Mouse (Mus musculus) megakaryocyte, embryonic 14.5 days (primary cell): ENCODE measurements at regions not wholly inside any gene's neighbourhood (a gene's known extent, or its start where the extent isn't known, plus 50 kb on each side); places are given as distances from the start of the nearest gene placed in this dataset.

Experiments used
- H3K27me3 ChIP-seq: replicated peaks from 2 replicates; pipeline ENCODE3; 2012; ENCODE audit warnings: inconsistent platforms
- H3K36me3 ChIP-seq: replicated peaks from 2 replicates; pipeline ENCODE3; 2012; ENCODE audit warnings: low read length, inconsistent platforms, mixed read lengths
- H3K4me1 ChIP-seq: 2 replicates; pipeline ENCODE4 v1.6.1; 2012; ENCODE audit warnings: inconsistent platforms
- H3K4me3 ChIP-seq: replicated peaks from 2 replicates; pipeline ENCODE3; 2012; ENCODE audit warnings: moderate library complexity, mild to moderate bottlenecking, inconsistent platforms
- H3K9me3 ChIP-seq: 2 replicates; pipeline ENCODE4 v1.6.1; 2012; ENCODE audit warnings: inconsistent platforms
- FLI1 ChIP-seq: IDR thresholded peaks from 2 replicates; pipeline ENCODE4 v1.6.1; 2012; ENCODE audit warnings: low read length, inconsistent platforms, mixed read lengths
- GATA1 ChIP-seq: IDR thresholded peaks from 3 replicates; pipeline ENCODE4 v1.6.1; 2012; ENCODE audit warnings: mixed read lengths, low read length, inconsistent platforms, borderline replicate concordance

DNA sequence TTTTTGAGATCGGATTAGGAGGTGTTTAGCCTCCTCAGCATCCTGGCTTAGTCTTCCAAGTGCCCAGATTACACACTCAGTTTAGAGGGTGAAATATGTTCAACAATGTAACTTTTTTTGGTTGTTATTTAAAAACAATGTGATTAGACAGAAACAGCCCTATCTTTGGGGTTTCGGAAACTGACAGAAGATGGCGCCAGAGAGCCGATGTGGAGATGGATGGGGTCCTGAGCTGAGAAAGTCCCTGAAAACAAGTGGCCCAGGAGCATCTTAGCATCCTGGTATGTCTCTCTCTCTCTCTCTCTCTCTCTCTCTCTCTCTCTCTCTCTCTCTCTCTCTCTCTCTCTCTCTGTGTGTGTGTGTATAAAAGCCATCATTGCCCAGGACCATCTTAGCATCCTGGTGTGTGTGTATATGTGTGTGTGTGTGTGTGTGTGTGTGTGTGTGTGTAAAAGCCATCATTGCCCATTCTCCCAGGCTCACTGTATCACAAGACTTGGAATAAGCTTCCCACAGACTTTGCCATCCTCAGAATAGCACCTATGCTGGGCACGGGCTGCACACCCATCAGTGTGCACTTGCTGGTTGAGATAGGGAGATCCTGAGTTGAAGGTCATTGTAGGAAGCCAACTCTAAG lies 84.2 kb upstream of the Fam174b start:
- H3K4me3 ChIP-seq: no peak overlapping the region
- H3K27me3 ChIP-seq: peaks cover 13% of the 10 kb centered on the region
- peaks cover 5% of the 10 kb centered on the region for H3K9me3 ChIP-seq
- peaks cover 6% of the 10 kb centered on the region for H3K4me1 ChIP-seq
- no peaks in the 10 kb centered on the region for H3K36me3 ChIP-seq
- no peak for TF ChIP-seq FLI1
- TF ChIP-seq GATA1: no peak

GRCm38 (mm10) chr7:73654193-73654871 lies 85.8 kb upstream of the Fam174b start:
- H3K9me3 ChIP-seq: peaks cover 12% of the 10 kb centered on the region
- TF ChIP-seq FLI1 (no peak), GATA1 (no peak)
- H3K36me3 ChIP-seq: no peaks in the 10 kb centered on the region
- peak overlapping the region; percentile 2 for H3K4me3 ChIP-seq
- peaks cover 14% of the 10 kb centered on the region for H3K27me3 ChIP-seq
- peaks cover 6% of the 10 kb centered on the region for H3K4me1 ChIP-seq

GRCm38 (mm10) chr7:73650909-73651308 lies 89.2 kb upstream of the Fam174b start:
- Histone ChIP-seq H3K4me1 (peaks cover 6% of the 10 kb centered on the region), H3K4me3 (no peak overlapping the region), H3K36me3 (no peaks in the 10 kb centered on the region), H3K27me3 (peaks cover 7% of the 10 kb centered on the region), H3K9me3 (peaks cover 12% of the 10 kb centered on the region)
- TF ChIP-seq GATA1: no peak
- TF ChIP-seq FLI1: no peak

DNA sequence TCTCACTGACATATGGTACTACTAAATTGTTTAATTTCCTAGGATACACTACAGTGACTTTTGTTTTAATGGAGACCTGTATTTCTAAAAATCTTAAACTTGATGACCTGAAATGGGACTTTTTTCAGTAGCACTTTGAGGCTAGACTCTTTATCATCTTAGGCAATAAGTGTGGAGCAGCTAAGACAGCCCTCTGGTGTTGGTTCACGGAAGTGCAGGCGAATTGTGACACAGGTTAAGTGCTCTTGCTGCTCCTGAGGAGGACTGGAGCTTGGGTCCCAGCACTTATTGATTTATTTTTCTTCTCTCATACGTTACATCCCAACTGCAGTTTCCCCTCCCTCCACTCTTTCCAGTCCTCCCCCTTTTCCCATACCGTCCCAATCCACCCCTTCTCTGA lies 92.1 kb upstream of the Fam174b start:
- TF ChIP-seq GATA1 (no peak), FLI1 (no peak)
- Histone ChIP-seq H3K9me3 (peaks cover 12% of the 10 kb centered on the region), H3K4me1 (peaks cover 10% of the 10 kb centered on the region), H3K27me3 (peaks cover 3% of the 10 kb centered on the region), H3K36me3 (no peaks in the 10 kb centered on the region), H3K4me3 (no peak overlapping the region)

DNA sequence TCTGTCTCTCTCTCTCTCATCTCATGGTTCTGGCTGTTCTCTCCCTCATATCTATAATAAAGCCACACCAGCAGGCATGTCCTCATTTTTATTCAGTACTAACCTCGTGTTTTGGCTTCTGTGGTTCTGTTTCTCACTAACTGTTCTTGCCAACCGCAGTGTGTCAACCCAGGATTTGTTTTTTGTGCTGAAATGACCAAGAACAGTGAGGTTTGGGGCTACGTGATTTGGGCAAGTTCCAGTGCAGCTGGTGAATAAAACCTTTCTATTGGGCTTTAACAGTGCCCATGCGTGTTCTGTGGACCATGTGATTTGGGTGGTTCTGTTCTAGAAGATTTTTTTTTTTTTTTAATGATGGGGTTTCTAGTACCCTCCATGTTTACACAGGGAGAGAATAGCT lies 93.0 kb upstream of the Fam174b start:
- H3K4me1 ChIP-seq: peaks cover 10% of the 10 kb centered on the region
- H3K27me3 ChIP-seq: peaks cover 3% of the 10 kb centered on the region
- H3K4me3 ChIP-seq: no peak overlapping the region
- no peaks in the 10 kb centered on the region for H3K36me3 ChIP-seq
- peaks cover 12% of the 10 kb centered on the region for H3K9me3 ChIP-seq
- no peak for TF ChIP-seq GATA1
- no peak for TF ChIP-seq FLI1

- peaks cover 12% of the 10 kb centered on the region for H3K9me3 ChIP-seq
- peaks cover 10% of the 10 kb centered on the region for H3K4me1 ChIP-seq
- H3K4me3 ChIP-seq: no peak overlapping the region
- no peaks in the 10 kb centered on the region for H3K36me3 ChIP-seq
- TF ChIP-seq FLI1: no peak
- no peak for TF ChIP-seq GATA1
- peaks cover 3% of the 10 kb centered on the region for H3K27me3 ChIP-seq
These were observed 93.4 kb upstream of the Fam174b start for GRCm38 (mm10) chr7:73646711-73647110.

- Histone ChIP-seq H3K27me3 (no peaks in the 10 kb centered on the region), H3K4me3 (no peak overlapping the region), H3K4me1 (peaks cover 10% of the 10 kb centered on the region), H3K36me3 (no peaks in the 10 kb centered on the region), H3K9me3 (no peaks in the 10 kb centered on the region)
- TF ChIP-seq GATA1: no peak
- TF ChIP-seq FLI1: no peak
These were observed 95.7 kb upstream of the Fam174b start for GRCm38 (mm10) chr7:73644362-73644904.

GRCm38 (mm10) chr7:73643993-73644335 lies 96.1 kb upstream of the Fam174b start:
- no peaks in the 10 kb centered on the region for H3K27me3 ChIP-seq
- peaks cover 10% of the 10 kb centered on the region for H3K4me1 ChIP-seq
- H3K36me3 ChIP-seq: no peaks in the 10 kb centered on the region
- no peak for TF ChIP-seq GATA1
- TF ChIP-seq FLI1: no peak
- H3K4me3 ChIP-seq: no peak overlapping the region
- no peaks in the 10 kb centered on the region for H3K9me3 ChIP-seq

- H3K27me3 ChIP-seq: no peaks in the 10 kb centered on the region
- TF ChIP-seq GATA1: no peak
- no peak for TF ChIP-seq FLI1
- no peaks in the 10 kb centered on the region for H3K36me3 ChIP-seq
- peaks cover 10% of the 10 kb centered on the region for H3K4me1 ChIP-seq
- H3K4me3 ChIP-seq: no peak overlapping the region
- no peaks in the 10 kb centered on the region for H3K9me3 ChIP-seq
These were observed 96.7 kb upstream of the Fam174b start for GRCm38 (mm10) chr7:73643306-73643992.

GRCm38 (mm10) chr7:73640194-73640593 lies 98.6 kb upstream of the Chd2 start:
- peaks cover 23% of the 10 kb centered on the region for H3K4me1 ChIP-seq
- H3K9me3 ChIP-seq: no peaks in the 10 kb centered on the region
- H3K36me3 ChIP-seq: no peaks in the 10 kb centered on the region
- TF ChIP-seq GATA1: no peak
- no peak for TF ChIP-seq FLI1
- H3K4me3 ChIP-seq: no peak overlapping the region
- no peaks in the 10 kb centered on the region for H3K27me3 ChIP-seq
